Mouse (Mus musculus) cerebellum, adult 8-10 months (tissue): ENCODE measurements at regions not wholly inside any gene's neighbourhood (a gene's known extent, or its start where the extent isn't known, plus 50 kb on each side); places are given as distances from the start of the nearest gene placed in this dataset.
"Not testable (repeated sequence)": the region's sequence is repeated elsewhere in the genome, so short reads cannot be mapped to it uniquely, and the experiment has no call there.

ENCODE experiments used
- DNase-seq: peaks from one replicate; pipeline ENCODE4 v3.0.0; 2022

GRCm38 (mm10) chr3:9063662-9064061 lies 546.2 kb downstream of the Zfp704 start:
- no peak for DNase-seq

- no peak for DNase-seq
Observed at GRCm38 (mm10) chr3:9061396-9061795, 548.5 kb downstream of the Zfp704 start.

GRCm38 (mm10) chr3:9057703-9058102 lies 552.2 kb downstream of the Zfp704 start:
- DNase-seq = not testable (repeated sequence)

- DNase-seq = no peak
Observed at GRCm38 (mm10) chr3:9056846-9057245, 553.0 kb downstream of the Zfp704 start.

- no peak for DNase-seq
Observed at GRCm38 (mm10) chr3:9055780-9056179, 554.1 kb downstream of the Zfp704 start.
